Mouse (Mus musculus) bone marrow, adult 2 months (tissue): ENCODE data around the gene Golim4.

ENCODE experiments used
- CTCF ChIP-seq: fragments of 200-500 bp; IDR thresholded peaks from 2 replicates; pipeline ENCODE4 v1.5.1; 2011; ENCODE audit warnings: low read length, control low read depth; ENCODE audit not compliant: control insufficient read depth, insufficient read depth
- POLR2A ChIP-seq: fragments of 200-500 bp; IDR thresholded peaks from 2 replicates; pipeline ENCODE4 v1.6.1; 2011; ENCODE audit warnings: low read depth, mild to moderate bottlenecking, control low read depth, low read length, borderline replicate concordance; ENCODE audit not compliant: control insufficient read depth

DNA sequence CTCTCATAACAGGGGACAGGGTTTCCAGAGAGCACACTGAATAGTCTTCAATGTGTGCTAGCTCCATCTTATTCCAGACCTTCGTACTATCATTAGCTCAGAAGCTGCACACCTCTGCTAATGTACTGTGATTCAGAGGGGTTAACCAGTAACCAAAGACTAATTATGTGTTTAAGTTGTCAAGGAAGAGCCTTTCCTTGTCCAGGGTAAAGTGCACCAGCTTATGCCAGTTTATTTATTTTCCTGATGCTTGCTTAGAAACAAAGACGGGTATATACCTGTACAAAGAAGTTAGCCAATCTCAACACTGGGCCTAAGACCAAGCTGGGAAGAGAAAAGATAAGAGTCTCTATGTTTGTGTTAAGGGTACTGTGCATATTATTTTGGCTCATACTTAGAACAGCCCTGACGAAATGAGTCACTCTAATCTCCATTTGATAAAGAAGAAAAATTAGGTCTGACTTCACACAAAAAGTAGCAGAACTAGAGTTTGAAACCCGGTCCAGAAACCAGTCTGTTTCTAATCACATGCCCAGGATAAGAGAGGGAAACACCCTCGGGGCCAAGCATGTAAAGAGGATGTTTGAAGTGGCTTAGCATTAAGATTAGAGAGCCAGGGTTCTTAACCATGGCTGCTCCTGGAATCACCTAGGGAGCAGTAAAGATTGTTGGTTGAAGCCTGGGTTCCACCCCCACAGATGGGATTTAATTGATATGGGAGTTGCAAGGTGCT lies 4.3 kb downstream of the Golim4 start:
- TF ChIP-seq POLR2A (no peak), CTCF (no peak)
